Mouse (Mus musculus): ENCODE measurements at regions not wholly inside any gene's neighbourhood (a gene's known extent, or its start where the extent isn't known, plus 50 kb on each side); places are given as distances from the start of the nearest gene placed in this dataset.

DNA sequence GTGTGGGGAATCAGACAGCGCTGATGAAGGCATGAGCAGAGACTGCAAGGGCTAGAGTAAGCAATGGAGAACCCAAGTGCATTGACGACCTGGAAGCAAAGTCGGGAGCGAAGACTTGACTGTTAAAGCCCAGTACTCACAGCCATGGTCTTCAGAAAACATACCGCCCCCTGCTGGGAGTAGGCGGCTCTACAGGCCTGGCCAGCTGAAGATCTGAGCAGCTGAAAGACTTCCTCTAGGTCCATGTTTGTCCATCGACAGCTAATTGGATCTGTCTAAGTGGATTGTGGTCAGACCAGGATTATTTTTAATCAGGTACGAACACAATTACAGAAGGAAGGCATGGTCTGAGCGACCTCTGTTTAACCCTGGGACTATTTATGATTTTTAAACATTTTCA is 230.0 kb downstream of the Slc30a10 start:
- TF ChIP-seq GATA1 (IDR thresholded peaks at IDR 0.05; ENCODE audit: borderline replicate concordance, low read length) (no peak), FLI1 (IDR thresholded peaks at IDR 0.05; ENCODE audit: low read length) (no peak)

All from megakaryocyte, embryonic 14.5 days (primary cell).